Mouse (Mus musculus): ENCODE measurements around the gene Cdc5l.
A peak's percentile ranks its signal among the peaks of the same experiment; 100 is the strongest.

- TF ChIP-seq CTCF (IDR thresholded peaks at IDR 0.05; ENCODE audit: low read depth) (peak; percentile 41), EP300 (optimal IDR thresholded peaks at IDR 0.05) (no peak)
Measured at GRCm38 (mm10) chr17:45406281-45406680, 27.3 kb downstream of the Cdc5l start.
